Mouse (Mus musculus) embryonic facial prominence, embryonic 14.5 days (tissue): Measurements from ENCODE around the gene Nlk. TPM values are rescaled to one million over a fixed set of nuclear protein-coding genes. Genes with fewer than 3 reads are reported as not detected.

ENCODE experiments used
- polyA plus RNA-seq: library from polyadenylated mRNA; unstranded; fragments of >200 nt; fragmentation: Nextera tagmentation; extraction: Ambion mirVana; gene quantifications from 2 replicates; pipeline ENCODE4 v1.2.1, GENCODE M21; 2014

Nlk gene
- polyA plus RNA-seq, 1 experiment from 2014 or later: 10.6 TPM

Other genes starting within 250 kb of the Nlk start
- 12.6 and 14.8 TPM in 2 replicates for gene Slc46a1, start 231.7 kb downstream of the Nlk start, polyA plus RNA-seq
- 3.9 and 4.0 TPM in 2 replicates for gene Sarm1, start 199.6 kb downstream of the Nlk start, polyA plus RNA-seq
- 9.9 and 11.3 TPM in 2 replicates for gene Vtn, start 198.3 kb downstream of the Nlk start, polyA plus RNA-seq
- 0.17 TPM in 1 of 2 replicates, not detected in the other for gene Sebox, start 193.9 kb downstream of the Nlk start, polyA plus RNA-seq
- 39.0 and 39.8 TPM in 2 replicates for gene Tmem199, start 185.2 kb downstream of the Nlk start, polyA plus RNA-seq
- gene Poldip2, start 185.2 kb downstream of the Nlk start, polyA plus RNA-seq: 152 and 156 TPM in 2 replicates
- 76.0 and 83.0 TPM in 2 replicates for gene Tnfaip1, start 161.0 kb downstream of the Nlk start, polyA plus RNA-seq
- 172 and 178 TPM in 2 replicates for gene Ift20, start 161.0 kb downstream of the Nlk start, polyA plus RNA-seq
- 86.9 and 88.2 TPM in 2 replicates for gene Tmem97, start 146.6 kb downstream of the Nlk start, polyA plus RNA-seq
- 37.2 and 41.3 TPM in 2 replicates for gene Ccnq, start 54.4 kb upstream of the Nlk start, polyA plus RNA-seq
- 10.5 and 14.2 TPM in 2 replicates for gene Lyrm9, start 129.2 kb upstream of the Nlk start, polyA plus RNA-seq
- gene Nos2, start 223.4 kb upstream of the Nlk start, polyA plus RNA-seq: 2.1 TPM in 2 replicates